Mouse (Mus musculus) kidney, adult 2 months (tissue): ENCODE data around the gene Rab23. TPM values are rescaled to one million over a fixed set of nuclear protein-coding genes. Genes with fewer than 3 reads are reported as not detected.
A peak's percentile ranks its signal among the peaks of the same experiment; 100 is the strongest.

Experiments used
- DNase-seq: peaks from one replicate; pipeline ENCODE4 v3.0.0; 2021
- H3K27ac ChIP-seq: fragments of 200-500 bp; 2 replicates; pipeline ENCODE4 v1.5.1; 2012; ENCODE audit warnings: low read depth, low read length, control low read depth, inconsistent platforms; ENCODE audit not compliant: insufficient read depth
- H3K27me3 ChIP-seq: fragments of 200-500 bp; replicated peaks from 2 replicates; pipeline ENCODE4 v1.6.1; 2012; ENCODE audit warnings: mild to moderate bottlenecking, moderate library complexity, low read length, inconsistent platforms; ENCODE audit not compliant: control insufficient read depth, insufficient read depth
- H3K36me3 ChIP-seq: fragments of 200-500 bp; 2 replicates; pipeline ENCODE4 v1.6.1; 2012; ENCODE audit warnings: mild to moderate bottlenecking, moderate library complexity, low read length, inconsistent platforms; ENCODE audit not compliant: control insufficient read depth, insufficient read depth
- H3K4me1 ChIP-seq: fragments of 200-500 bp; 2 replicates; pipeline ENCODE4 v1.6.1; 2011; ENCODE audit warnings: low read length; ENCODE audit not compliant: control insufficient read depth, insufficient read depth
- H3K4me3 ChIP-seq: fragments of 200-500 bp; 2 replicates; pipeline ENCODE4 v1.5.1; 2011; ENCODE audit warnings: mild to moderate bottlenecking, low read depth, low read length, control low read depth; ENCODE audit not compliant: insufficient read depth
- CTCF ChIP-seq: fragments of 200-500 bp; conservative IDR thresholded peaks from 2 replicates; pipeline ENCODE4 v1.5.1; 2011; ENCODE audit warnings: low read depth, mild to moderate bottlenecking, control low read depth, low read length, moderate library complexity, mixed read lengths; ENCODE audit not compliant: insufficient read depth, insufficient read length
- POLR2A ChIP-seq: fragments of 200-500 bp; IDR thresholded peaks from one replicate; pipeline ENCODE4 v1.6.1; 2011; ENCODE audit warnings: low read depth, low read length, control low read depth
- WGBS: fragments of 180-500 bp; shearing (Covaris S2); methylation state at CpG from one replicate; pipeline ENCODE4 v1.1.7; 2018; 5-methylcytosine and 5-hydroxymethylcytosine counted together
- polyA plus RNA-seq: library from polyadenylated mRNA; depleted of rRNA; stranded (reverse); fragments of >200 nt; gene quantifications from 2 replicates; pipeline ENCODE4 v1.2.3, GENCODE M21; 2012

The Rab23 gene
- polyA plus RNA-seq, 1 experiment = 7.3 TPM

DNA sequence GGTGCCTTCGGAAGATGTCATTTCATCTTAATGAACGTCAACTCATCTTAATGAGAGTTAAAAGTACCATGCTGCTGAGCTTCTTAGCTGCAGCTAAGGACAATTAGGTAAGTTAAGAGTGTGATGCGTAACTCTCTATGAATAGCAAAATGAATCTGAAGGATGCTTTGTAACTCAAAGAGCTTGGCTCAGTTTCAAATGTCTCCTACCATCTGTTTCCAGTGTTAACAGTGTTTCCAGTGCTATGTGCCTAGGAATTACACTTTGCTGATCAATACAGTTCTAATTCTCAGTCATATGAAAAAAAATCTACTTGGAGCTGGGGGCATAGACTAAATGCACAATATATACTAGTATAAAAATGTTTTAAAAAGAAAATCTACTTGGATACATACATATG lies 18.4 kb upstream of the Rab23 start:
- Histone ChIP-seq H3K36me3 (no peaks in the 10 kb centered on the region), H3K4me3 (no peak overlapping the region), H3K27me3 (no peaks in the 10 kb centered on the region), H3K4me1 (no peaks in the 10 kb centered on the region), H3K27ac (no peak overlapping the region)
- DNase-seq = no peak
- WGBS = 91% methylated on average over 3 of the region's 3 CpGs
- TF ChIP-seq CTCF = no peak
- TF ChIP-seq POLR2A = no peak

DNA sequence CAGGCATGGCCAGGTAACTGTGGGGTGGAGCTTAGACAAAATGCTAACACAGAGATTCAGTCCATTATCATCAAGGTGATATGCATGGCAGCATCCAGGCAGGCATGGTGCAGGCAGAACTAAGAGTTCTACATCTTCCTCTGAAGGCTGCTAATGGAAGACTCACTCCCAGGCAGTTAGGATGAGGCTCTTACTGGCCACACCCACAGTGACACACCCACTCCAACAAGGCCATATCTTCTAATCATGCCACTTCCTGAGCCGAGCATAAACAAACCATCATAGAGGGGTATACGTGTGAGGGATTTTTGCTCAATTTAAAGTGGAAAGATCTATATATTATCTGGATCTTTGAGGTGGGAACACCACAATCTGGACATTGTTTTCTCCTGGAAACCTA lies 10.1 kb upstream of the Rab23 start:
- H3K36me3 ChIP-seq = no peaks in the 10 kb centered on the region
- 68% methylated on average over 2 of the region's 2 CpGs for WGBS
- no peak for DNase-seq
- no peak for TF ChIP-seq CTCF
- TF ChIP-seq POLR2A = no peak
- no peaks in the 10 kb centered on the region for H3K4me1 ChIP-seq
- no peaks in the 10 kb centered on the region for H3K27me3 ChIP-seq
- H3K4me3 ChIP-seq = no peak overlapping the region
- no peak overlapping the region for H3K27ac ChIP-seq

GRCm38 (mm10) chr1:33712026-33712425 lies 7.7 kb upstream of the Rab23 start:
- H3K4me3 ChIP-seq = no peak overlapping the region
- H3K36me3 ChIP-seq = no peaks in the 10 kb centered on the region
- TF ChIP-seq POLR2A (no peak), CTCF (no peak)
- 91% methylated on average over 5 of the region's 5 CpGs for whole genome bisulfite sequencing
- H3K27me3 ChIP-seq = no peaks in the 10 kb centered on the region
- DNase-seq = no peak
- no peak overlapping the region for H3K27ac ChIP-seq
- no peaks in the 10 kb centered on the region for H3K4me1 ChIP-seq

DNA sequence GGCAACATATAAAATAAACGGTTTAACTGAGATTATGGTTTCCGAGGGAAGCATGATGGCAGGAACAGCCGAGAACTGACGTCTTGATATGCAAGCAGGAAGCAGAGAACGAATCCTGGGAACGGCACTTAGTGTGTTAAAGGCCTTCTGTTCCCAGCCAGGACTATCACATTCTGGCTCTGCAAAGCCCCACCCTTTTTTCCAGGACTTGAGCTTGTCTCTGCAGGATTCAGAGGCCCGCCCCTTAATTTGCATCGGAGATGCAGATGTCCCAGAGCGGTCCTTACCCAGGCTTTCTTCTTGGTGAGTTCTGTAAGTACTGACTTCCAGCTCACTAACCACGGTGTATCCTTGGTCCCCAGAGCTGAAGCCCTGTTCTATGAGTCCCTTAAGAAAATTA lies 4.9 kb upstream of the Rab23 start:
- Histone ChIP-seq H3K27me3 (no peaks in the 10 kb centered on the region), H3K4me1 (no peaks in the 10 kb centered on the region), H3K36me3 (no peaks in the 10 kb centered on the region), H3K27ac (no peak overlapping the region), H3K4me3 (no peak overlapping the region)
- WGBS = 4% methylated on average over 10 of the region's 10 CpGs
- no peak for TF ChIP-seq CTCF
- TF ChIP-seq POLR2A = no peak
- DNase-seq = no peak

DNA sequence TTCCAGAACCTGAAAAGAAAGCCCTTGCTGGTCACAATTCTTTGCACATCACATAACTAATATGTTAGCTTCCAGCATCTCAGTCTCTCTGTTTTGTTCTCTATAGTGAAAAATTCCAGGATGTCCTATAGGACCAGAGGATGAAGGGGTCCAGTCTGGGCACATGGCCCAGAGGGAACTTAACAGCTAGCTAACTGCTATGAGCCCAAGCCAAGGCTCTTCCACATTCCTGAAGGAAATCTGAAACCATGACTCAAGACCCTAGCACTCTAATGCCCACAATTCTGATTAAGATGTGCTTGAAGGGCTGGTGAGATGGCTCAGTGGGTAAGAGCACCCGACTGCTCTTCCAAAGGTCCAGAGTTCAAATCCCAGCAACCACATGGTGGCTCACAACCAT lies 2.1 kb upstream of the Rab23 start:
- no peak for DNase-seq
- Histone ChIP-seq H3K27ac (no peak overlapping the region), H3K4me3 (no peak overlapping the region), H3K36me3 (no peaks in the 10 kb centered on the region), H3K4me1 (no peaks in the 10 kb centered on the region), H3K27me3 (no peaks in the 10 kb centered on the region)
- WGBS = 56% methylated on average over 1 of the region's 1 CpGs
- TF ChIP-seq POLR2A = no peak
- TF ChIP-seq CTCF = no peak

- Histone ChIP-seq H3K27ac (peak overlapping the region; percentile 37), H3K4me1 (no peaks in the 10 kb centered on the region), H3K36me3 (no peaks in the 10 kb centered on the region; the same call in 1 of the 2 replicates), H3K27me3 (no peaks in the 10 kb centered on the region), H3K4me3 (peak overlapping the region; percentile 80)
- no peak for DNase-seq
- no peak for TF ChIP-seq POLR2A
- no peak for TF ChIP-seq CTCF
- under 1% methylated on average over 41 of the region's 41 CpGs for WGBS
Observed at GRCm38 (mm10) chr1:33720231-33720630, 544 bp downstream of the Rab23 start.

DNA sequence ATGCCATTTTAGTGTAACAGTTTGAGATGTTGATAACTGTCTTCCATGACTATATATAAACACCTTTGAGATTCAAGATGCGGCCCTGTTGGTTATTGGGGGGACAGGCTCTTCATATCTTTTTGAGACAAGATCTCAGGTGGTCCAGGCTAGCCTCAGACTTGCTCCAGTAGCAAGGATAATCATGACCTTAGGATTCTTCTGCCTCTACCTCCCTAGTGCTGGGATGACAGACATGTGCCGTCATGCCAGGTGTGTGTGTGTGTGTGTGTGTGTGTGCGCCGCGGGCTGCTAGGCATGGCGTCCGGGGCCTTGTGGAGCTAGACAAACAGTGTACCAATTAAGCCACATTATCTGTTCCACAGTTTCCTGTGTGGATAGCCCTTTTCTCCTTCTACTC lies 1.3 kb downstream of the Rab23 start:
- Histone ChIP-seq H3K27ac (no peak overlapping the region), H3K36me3 (no peaks in the 10 kb centered on the region; the same call in 1 of the 2 replicates), H3K27me3 (no peaks in the 10 kb centered on the region), H3K4me3 (no peak overlapping the region), H3K4me1 (no peaks in the 10 kb centered on the region)
- DNase-seq = no peak
- WGBS = 82% methylated on average over 7 of the region's 7 CpGs
- no peak for TF ChIP-seq POLR2A
- no peak for TF ChIP-seq CTCF

GRCm38 (mm10) chr1:33724516-33724915 lies 4.8 kb downstream of the Rab23 start:
- 51% methylated on average over 6 of the region's 6 CpGs for WGBS
- Histone ChIP-seq H3K4me3 (no peak overlapping the region), H3K27ac (no peak overlapping the region), H3K27me3 (no peaks in the 10 kb centered on the region), H3K36me3 (no peaks in the 10 kb centered on the region; the same call in 1 of the 2 replicates), H3K4me1 (no peaks in the 10 kb centered on the region)
- TF ChIP-seq POLR2A (no peak), CTCF (no peak)
- no peak for DNase-seq
